Mouse (Mus musculus): ENCODE data around the gene Pdzrn4.

DNA sequence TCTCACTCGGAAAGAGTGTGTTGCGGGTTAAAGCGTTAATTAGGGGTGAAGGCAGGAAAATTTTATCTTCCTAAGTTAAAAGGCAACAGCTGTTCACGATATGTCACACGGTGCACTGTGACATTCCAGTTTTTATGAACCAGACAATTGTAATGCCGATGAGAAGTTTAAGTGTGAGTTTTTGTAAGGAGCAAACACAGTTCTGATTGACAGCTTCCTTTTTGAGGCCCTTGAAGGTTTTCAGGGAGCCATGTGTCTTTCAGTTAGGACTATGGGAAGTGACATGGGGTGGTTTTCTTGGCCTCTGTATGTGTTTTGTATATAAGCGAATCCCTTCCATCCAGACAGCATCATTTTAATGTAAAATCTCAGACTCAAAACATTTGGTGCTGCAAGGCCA, 20.0 kb downstream of the Pdzrn4 start:
- TF ChIP-seq POLR2A (IDR thresholded peaks at IDR 0.05; ENCODE audit: borderline replicate concordance, insufficient read depth, low read length) (no peak), CTCF (IDR thresholded peaks at IDR 0.05; ENCODE audit: borderline replicate concordance, insufficient read depth, low read depth, low read length) (no peak)

Measured in cerebellum, adult 2 months (tissue).